Mouse (Mus musculus): Measurements from ENCODE around the gene Mkln1. TPM values are rescaled to one million over a fixed set of nuclear protein-coding genes. Genes with fewer than 3 reads are reported as not detected.
A peak's percentile ranks its signal among the peaks of the same experiment; 100 is the strongest.

Mkln1 gene
- total RNA-seq, 2 experiments from 2014 or later: 182 to 208 TPM

DNA sequence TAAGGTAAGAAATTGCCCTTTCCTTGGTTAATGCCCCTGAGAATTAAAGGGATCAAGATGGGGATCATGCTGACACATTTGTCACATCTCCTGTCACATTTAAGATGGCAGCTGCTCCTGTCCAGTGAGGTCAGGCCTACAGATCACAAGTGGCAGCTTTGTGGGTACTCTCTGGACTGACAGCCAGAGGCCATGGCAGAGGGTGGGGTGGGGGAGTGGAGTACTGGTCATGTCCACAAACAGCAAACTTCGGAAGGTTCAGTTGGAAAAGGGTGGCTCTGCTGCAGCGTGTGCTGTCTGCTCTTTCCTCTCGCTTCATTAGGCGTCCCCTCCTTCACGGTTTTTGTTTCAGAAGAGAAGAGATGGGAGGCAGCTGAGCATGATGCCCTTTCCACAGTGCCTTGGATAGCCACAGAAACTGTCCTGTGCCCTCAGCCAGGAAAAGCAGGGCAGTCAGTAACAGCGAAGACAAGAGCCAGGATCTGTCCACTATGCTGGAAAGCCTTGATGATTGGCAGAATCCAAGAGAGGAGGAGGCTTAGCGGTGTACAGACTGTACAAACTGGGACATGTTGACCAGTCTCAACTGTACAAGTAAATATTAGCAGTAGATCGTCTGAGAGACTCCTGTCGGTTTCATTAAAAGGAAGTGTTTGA, 119.3 kb downstream of the Mkln1 start:
- peak in 1 of 2 experiments; percentile 44 for DNase-seq

DNA sequence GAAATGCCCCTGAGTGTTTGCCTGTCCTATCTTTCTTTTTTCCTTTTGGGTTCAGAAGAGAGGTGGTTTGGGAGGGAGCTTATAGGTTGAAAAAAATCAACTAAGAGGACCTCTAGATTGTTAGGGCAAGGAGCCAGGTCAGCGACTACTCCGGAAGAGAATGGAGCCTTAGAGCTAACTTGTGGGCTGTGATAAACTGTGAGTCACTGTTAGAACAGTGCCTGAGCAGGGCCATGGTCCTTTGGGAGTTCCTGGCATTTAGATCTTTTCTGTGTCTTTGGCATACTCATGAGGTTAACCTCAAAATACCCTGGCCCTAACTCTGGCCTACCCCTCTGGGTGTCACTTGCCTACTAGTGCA, 119.8 kb downstream of the Mkln1 start:
- peak; percentile 70 to 75 for DNase-seq

DNA sequence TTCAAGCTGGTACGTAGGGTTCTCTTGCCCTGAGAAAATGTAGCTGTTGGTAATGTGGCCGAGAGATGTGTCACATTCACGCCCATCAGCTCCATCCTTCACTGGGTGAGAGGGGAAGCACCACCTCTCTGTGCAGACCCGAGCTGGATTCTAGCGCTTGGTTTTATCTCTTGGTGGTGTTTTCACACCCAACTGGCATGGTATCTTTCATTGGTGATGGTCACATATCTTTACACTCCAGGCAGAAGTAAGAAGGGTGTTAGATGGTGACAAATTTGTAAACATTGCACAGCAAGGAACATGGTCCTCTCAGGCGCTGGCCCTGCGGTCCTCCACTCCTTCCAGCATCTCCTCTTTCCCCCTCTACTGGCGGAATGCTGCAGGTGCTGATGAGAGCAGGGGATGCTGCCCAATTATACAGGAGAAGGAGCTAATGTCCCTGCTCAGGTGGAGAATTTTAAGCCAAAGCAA, 120.5 kb downstream of the Mkln1 start:
- DNase-seq: no peak

DNA sequence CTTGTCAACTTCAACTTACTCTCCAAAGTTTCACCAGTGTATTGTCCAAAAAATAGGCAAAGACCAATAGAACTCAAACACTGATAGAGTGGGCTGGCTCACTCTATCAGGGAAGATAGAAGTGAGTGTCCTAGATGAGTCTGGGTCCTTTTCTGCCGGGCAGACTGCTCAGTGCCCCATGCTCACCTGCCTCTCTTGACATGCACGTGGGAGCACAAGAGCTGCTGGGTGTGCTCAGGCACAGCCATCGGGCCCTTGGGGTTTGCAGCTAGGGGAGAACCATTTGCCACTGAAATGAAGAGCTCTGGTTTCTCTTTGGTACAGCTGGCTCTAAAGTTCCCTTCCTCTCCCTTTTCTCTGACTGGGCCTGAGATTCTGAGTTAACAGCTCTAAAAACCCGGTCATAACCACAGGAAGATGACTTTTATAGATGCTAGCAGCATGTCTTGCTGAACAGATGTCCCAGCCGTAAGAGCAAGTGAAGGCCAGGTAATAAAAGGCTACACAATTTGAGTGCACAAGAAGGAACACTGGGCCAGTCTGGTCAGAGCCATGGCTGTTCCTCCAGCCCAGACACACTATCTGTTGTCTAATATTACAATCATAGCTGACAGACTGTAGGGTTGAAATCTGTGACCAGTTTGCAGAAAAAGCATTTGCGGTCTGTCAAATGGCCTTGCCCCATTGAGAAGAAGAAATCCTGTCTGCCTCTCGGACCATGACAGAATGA, 122.1 kb downstream of the Mkln1 start:
- DNase-seq: no peak

GRCm38 (mm10) chr6:31521491-31522355, 123.2 kb downstream of the Mkln1 start:
- no peak for DNase-seq

DNA sequence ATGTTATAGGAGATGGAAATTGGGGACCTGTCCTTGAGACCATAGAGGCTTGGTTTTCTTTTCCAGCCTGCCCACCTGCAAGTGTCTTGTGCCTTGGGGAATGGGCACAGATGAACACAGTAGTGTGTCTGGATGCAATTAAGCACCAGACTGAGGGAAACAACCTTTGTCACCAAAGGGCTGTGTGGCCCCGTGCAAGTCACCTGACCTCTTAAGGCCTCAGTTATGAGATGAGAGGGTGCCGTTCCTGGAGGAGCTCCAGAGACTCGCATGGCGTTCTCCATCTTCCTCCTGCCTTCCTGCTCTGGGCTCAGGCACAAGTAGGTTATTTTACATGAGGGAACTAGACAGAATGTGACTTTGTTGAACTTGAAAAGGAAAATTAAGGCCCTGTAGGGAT, 123.9 kb downstream of the Mkln1 start:
- no peak for DNase-seq

DNA sequence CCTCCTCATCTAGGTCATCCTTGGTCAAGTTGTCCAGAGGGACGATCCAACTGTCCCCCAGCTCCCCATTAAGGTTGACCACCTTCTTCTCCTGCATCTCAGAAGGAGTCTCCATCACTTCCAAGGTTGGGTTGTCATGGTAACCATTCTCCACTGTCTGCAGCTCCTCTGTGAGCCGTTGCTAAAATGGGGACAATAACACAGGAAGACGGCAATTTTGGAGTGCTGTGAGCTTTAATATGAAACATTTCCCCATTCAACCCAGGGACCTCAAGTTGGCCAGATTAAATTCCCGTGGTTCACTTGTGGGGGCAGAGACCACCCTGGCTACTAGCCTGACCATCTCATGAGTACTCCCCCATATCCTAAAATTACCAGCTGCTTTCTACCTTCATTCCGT, 124.5 kb downstream of the Mkln1 start:
- no peak for DNase-seq

GRCm38 (mm10) chr6:31523657-31524056, 125.1 kb downstream of the Mkln1 start:
- no peak for DNase-seq

GRCm38 (mm10) chr6:31524121-31524520, 125.6 kb downstream of the Mkln1 start:
- no peak for DNase-seq

GRCm38 (mm10) chr6:31524647-31525046, 126.1 kb downstream of the Mkln1 start:
- DNase-seq: no peak

GRCm38 (mm10) chr6:31525231-31525900, 126.8 kb downstream of the Mkln1 start:
- peak; percentile 58 to 72 for DNase-seq

- no peak for DNase-seq
Observed at GRCm38 (mm10) chr6:31526929-31527328, 128.4 kb downstream of the Mkln1 start.

GRCm38 (mm10) chr6:31527897-31528296, 129.4 kb downstream of the Mkln1 start:
- DNase-seq: peak; percentile 56 to 58

DNA sequence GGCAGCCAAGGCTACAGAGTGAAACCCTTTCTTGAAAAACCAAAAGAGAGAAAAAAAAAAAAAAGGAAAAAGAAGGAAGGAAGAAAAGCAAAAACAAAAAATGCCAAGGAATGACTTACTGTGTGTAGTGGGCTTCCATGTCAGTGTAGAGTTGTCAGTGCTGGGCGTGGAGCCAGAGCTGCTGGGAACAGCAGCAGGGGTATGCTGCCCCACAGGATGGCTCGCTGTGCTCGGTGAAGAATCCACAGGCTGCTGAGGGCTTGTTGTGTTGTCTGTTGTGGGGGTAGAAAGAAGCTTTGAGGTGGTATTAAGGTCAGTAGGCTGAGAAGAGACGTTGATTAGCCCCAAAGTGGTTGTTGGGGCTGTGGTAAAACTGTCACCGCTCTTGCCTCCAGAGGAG, 129.8 kb downstream of the Mkln1 start:
- no peak for DNase-seq

DNA sequence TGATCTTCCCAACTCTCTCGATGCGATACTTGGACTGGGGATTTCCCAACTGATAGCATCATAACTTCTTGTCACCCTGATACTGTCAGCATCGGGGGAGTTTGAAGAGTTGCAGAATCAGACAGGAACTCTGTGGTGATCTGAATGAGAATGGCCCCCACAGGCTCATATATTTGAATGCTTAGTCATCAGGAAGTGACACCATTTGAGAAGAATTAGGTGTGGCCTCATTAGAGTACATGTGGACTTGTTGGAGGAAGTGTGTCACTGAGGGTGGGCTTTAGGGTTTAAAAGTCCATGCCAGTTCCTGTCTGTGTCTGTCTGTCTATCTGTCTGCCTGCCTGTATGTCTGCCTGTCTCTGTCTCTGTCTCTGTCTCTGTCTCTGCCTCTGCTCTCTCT, 133.3 kb downstream of the Mkln1 start:
- no peak for DNase-seq

DNA sequence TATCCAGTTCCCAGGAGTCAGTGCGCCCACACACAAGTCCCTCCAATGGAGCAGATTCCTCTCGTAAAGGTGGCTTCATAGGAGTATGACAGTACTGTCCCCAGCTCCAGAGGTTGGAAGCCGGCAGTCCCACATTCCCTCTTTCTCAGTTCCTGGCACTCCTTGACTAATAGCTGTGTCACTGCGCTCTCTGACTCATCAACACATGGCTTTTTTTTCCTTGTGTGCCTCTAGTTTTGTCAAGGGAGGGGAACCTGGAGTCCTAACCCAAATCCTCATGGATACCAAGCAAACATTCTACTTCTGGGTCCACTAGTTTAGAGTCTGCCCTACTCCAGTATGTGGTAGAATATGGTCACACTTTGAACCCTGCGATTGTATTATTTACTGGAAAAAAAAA, 136.2 kb downstream of the Mkln1 start:
- DNase-seq: peak; percentile 30 to 43

GRCm38 (mm10) chr6:31537193-31537592, 138.7 kb downstream of the Mkln1 start:
- no peak for DNase-seq

DNA sequence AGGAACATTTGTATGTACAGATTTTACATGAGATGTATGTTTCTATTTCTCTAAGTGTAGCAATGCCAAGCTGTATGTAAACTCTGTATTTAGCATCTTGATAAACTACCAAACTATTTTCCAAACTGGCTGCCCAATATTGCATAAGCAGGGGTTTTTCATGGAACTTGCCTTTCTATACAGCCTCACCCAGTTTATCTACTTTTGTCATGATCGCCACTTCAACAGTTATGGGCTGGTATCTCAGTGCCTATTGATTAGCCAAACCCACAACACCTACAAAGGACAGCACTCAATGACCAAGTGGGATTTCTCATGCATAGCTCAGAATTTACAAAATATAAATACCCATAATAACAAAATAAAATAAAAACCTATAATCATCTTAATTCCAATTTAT, 139.6 kb downstream of the Mkln1 start:
- DNase-seq: no peak

DNA sequence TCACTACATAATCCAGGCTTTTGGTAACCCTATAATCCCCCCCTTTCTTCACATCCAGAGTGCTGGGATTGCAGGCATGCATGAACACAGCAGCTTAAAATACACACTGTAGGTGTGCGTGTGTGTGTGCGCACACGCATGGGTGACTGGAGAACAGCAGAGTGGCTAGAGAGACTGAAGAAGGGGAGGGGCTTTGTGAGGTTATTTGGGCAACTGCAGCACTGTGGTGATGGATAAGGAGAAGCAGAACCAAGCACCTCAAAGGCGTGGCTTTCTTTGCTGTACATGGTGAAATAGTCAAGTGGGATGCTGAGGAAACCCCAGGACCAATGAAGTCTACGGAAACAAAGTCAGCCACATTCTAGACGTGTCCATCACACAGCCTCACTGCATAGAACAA, 141.5 kb downstream of the Mkln1 start:
- DNase-seq: no peak

DNA sequence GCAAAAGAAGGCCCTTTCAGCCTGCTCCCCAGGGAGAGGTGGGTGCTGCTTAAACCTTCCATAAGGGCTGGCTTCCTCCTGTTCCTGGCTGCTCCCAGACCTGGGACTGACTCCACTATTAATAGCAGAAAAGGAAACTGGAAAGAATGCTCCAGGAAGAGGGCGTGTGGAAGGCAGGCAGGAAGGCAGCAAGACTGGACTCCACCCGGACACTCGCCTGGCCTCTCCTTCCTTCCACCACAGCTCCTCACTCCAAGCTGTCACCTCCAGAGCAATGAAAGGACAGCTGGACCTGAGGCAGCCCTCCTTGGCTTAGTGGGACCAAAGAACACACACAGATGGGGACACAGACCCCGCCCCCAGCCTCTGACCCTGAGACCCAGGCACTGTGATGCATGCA, 145.8 kb downstream of the Mkln1 start:
- peak; percentile 34 to 67 for DNase-seq

- peak; percentile 86 to 88 for DNase-seq
Observed at GRCm38 (mm10) chr6:31549361-31550051, 151.0 kb downstream of the Mkln1 start.

Data from adrenal gland, postnatal 36 days (tissue).